Mouse (Mus musculus) thymus, adult 2 months (tissue): ENCODE measurements at regions not wholly inside any gene's neighbourhood (a gene's known extent, or its start where the extent isn't known, plus 50 kb on each side); places are given as distances from the start of the nearest gene placed in this dataset.

Experiments used
- DNase-seq: peaks from one replicate; pipeline ENCODE4 v3.0.0; 2021
- H3K27ac ChIP-seq: fragments of 200-500 bp; 2 replicates; pipeline ENCODE4 v1.5.1; 2012; ENCODE audit warnings: low read length, control low read depth; ENCODE audit not compliant: control insufficient read depth, insufficient read depth
- H3K27me3 ChIP-seq: fragments of 200-500 bp; 2 replicates; pipeline ENCODE4 v1.6.1; 2012; ENCODE audit warnings: mild to moderate bottlenecking, low read length, moderate library complexity, mixed read lengths; ENCODE audit not compliant: control insufficient read depth, insufficient read depth
- H3K36me3 ChIP-seq: fragments of 200-500 bp; 2 replicates; pipeline ENCODE4 v1.6.1; 2012; ENCODE audit warnings: mild to moderate bottlenecking, low read length, moderate library complexity; ENCODE audit not compliant: control insufficient read depth, insufficient read depth
- H3K4me1 ChIP-seq: fragments of 200-500 bp; replicated peaks from 2 replicates; pipeline ENCODE4 v1.6.1; 2012; ENCODE audit warnings: low read length; ENCODE audit not compliant: control insufficient read depth, insufficient read depth
- H3K4me3 ChIP-seq: fragments of 200-500 bp; 2 replicates; pipeline ENCODE4 v1.5.1; 2012; ENCODE audit warnings: mild to moderate bottlenecking, low read length, control low read depth, moderate library complexity; ENCODE audit not compliant: control insufficient read depth, insufficient read depth
- CTCF ChIP-seq: fragments of 200-500 bp; IDR thresholded peaks from 2 replicates; pipeline ENCODE4 v1.5.1; 2012; ENCODE audit warnings: mild to moderate bottlenecking, control low read depth, low read length, moderate library complexity, borderline replicate concordance; ENCODE audit not compliant: control insufficient read depth, poor library complexity, insufficient read depth; ENCODE audit errors: extremely low read depth
- POLR2A ChIP-seq: fragments of 200-500 bp; IDR thresholded peaks from 2 replicates; pipeline ENCODE4 v1.6.1; 2012; ENCODE audit warnings: mild to moderate bottlenecking, low read length, control low read depth, moderate library complexity; ENCODE audit not compliant: control insufficient read depth, poor library complexity, insufficient read depth; ENCODE audit errors: extremely low read depth
- WGBS: fragments of 180-500 bp; shearing (Covaris S2); methylation state at CpG from one replicate; pipeline ENCODE4 v1.1.7; 2018; 5-methylcytosine and 5-hydroxymethylcytosine counted together

DNA sequence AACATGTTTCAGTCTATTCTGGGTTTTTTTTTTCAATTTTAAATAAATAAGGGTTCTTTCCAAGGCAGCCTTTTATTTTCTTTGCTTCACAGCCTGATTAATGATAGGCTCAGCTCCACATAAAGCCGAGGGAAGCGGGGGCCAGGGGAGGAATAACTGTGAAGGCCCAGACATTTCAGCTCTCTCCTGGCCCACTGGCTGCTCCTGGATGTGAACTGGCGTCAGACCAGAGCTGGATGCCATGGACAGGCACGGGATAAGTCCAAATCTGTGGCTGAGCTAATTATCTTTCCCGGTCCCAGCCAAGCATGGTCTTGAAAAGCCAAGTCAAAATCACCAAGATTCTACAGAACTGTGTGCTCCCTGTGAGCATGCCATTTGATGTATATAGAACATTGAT is 105.1 kb upstream of the Ypel5 start:
- no peaks in the 10 kb centered on the region for H3K4me1 ChIP-seq
- TF ChIP-seq CTCF (no peak), POLR2A (no peak)
- no peaks in the 10 kb centered on the region for H3K36me3 ChIP-seq
- 90% methylated on average over 5 of the region's 5 CpGs for WGBS
- no peak overlapping the region for H3K27ac ChIP-seq
- no peaks in the 10 kb centered on the region for H3K27me3 ChIP-seq
- DNase-seq: no peak
- H3K4me3 ChIP-seq: no peak overlapping the region

DNA sequence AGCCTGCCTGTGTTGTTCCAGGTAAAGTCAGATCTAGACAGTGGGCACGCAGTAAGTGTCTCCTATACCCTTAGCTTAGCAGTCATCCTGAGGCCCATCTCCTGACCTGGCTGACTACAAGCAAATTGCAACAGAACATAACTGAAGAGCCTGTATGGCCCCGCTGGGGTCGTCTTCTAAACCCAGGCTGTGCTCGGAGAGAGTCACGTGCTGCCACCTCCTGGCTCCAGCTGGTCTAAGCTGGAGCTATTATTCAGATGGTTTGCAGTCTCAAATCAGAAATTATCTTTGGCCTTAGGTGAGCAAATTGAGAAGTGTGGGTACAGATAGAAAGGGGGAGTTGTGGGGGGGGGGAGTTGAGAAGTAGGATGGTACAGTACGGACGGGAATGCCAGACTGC is 115.5 kb upstream of the Ypel5 start:
- TF ChIP-seq CTCF (no peak), POLR2A (no peak)
- no peaks in the 10 kb centered on the region for H3K36me3 ChIP-seq

DNA sequence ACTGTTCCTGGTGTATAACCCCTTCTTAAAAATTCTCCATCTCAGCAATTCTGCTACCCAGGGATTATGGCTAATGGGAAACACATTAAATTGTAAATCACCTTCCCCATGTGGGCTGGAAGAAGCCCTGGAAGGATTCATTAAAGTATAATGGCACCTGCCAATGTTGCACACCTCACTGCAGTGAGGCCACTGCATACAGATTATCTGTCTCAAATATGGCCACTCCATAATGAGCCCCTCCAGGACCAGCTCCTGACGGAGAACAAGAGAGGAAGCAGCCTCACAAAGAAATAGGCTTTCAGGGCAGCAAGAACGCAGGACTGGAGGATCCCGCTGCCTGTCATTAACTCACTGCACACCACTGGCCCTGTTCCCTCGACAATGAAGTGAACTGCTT is 115.2 kb upstream of the Alk start:
- 85% methylated on average over 4 of the region's 4 CpGs for WGBS
- no peaks in the 10 kb centered on the region for H3K27me3 ChIP-seq

More for the DNA sequence above, 115.5 kb upstream of the Ypel5 start:
- Histone ChIP-seq H3K27ac (no peak overlapping the region), H3K4me3 (no peak overlapping the region), H3K27me3 (no peaks in the 10 kb centered on the region), H3K4me1 (no peaks in the 10 kb centered on the region)
- WGBS: 53% methylated on average over 7 of the region's 7 CpGs
- no peak for DNase-seq

DNA sequence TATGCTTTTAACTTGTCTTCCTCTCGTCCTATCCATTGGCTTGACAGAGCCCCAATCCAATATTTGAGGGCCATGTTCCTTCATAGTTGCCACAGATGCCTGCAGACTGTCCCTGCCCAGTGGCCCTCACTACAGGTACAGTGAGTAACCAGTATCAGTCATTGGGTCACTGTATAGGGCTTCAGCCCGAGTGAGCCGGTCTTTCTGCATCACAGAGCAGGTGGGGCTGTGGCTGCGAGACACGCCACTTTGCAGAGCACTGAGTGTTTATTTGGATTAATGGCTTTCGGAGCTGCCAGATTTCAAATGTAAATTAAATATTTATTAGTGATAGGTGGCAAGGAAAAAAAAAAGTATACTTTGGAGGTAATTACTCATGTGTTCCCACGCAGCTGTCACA is 87.2 kb upstream of the Alk start:
- no peaks in the 10 kb centered on the region for H3K27me3 ChIP-seq
- no peak for DNase-seq
- TF ChIP-seq POLR2A: no peak
- TF ChIP-seq CTCF: no peak
- WGBS: 90% methylated on average over 7 of the region's 7 CpGs
- no peaks in the 10 kb centered on the region for H3K36me3 ChIP-seq
- H3K4me1 ChIP-seq: no peaks in the 10 kb centered on the region
- no peak overlapping the region for H3K27ac ChIP-seq
- H3K4me3 ChIP-seq: no peak overlapping the region

More for the DNA sequence above, 115.2 kb upstream of the Alk start:
- Histone ChIP-seq H3K4me3 (no peak overlapping the region), H3K27ac (no peak overlapping the region), H3K4me1 (no peaks in the 10 kb centered on the region), H3K36me3 (no peaks in the 10 kb centered on the region)
- TF ChIP-seq POLR2A (no peak), CTCF (no peak)
- DNase-seq: no peak

DNA sequence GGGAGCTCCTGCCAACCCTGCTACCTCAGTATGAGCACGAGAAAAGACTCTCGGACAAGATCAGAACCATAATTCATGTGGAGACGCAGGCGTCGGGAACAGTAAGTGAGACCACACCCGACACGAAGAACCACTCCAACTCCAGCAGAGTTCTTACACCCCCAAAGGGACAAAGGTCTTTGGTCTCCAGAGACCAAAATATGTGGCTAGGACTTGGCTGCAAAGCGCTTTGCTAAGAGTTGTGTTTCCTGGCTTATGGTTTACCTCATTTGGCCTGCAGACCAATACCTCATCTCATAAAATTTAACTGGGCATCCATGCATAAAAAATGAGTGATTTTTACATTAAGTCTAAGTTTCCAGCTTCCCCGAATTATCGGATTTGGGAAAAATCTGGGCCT is 85.2 kb upstream of the Alk start:
- H3K27ac ChIP-seq: no peak overlapping the region
- H3K27me3 ChIP-seq: no peaks in the 10 kb centered on the region
- H3K4me3 ChIP-seq: no peak overlapping the region
- H3K4me1 ChIP-seq: no peaks in the 10 kb centered on the region
- TF ChIP-seq CTCF (no peak), POLR2A (no peak)
- no peak for DNase-seq
- H3K36me3 ChIP-seq: no peaks in the 10 kb centered on the region
- 95% methylated on average over 10 of the region's 10 CpGs for whole genome bisulfite sequencing

DNA sequence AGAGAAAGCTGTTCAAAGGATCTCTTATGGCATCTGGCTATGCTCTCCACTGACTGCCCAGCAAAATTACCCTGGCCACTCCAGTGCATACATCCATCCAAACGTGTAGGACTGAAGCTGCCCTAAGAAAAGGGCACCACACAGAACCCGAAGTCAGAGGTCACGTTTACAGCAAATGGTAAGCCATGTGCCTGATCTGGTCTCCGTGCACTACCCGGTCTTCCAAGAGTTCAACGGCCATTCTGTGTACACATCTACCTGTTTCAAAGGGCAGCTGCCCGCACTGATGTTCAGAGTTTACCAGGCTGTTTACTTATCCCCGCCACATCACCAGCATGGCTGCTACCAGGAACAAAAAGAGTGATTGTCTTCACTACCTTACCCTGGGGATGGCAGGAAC is 84.4 kb upstream of the Alk start:
- TF ChIP-seq POLR2A (no peak), CTCF (no peak)
- Histone ChIP-seq H3K4me3 (no peak overlapping the region), H3K27ac (no peak overlapping the region), H3K4me1 (no peaks in the 10 kb centered on the region), H3K36me3 (no peaks in the 10 kb centered on the region), H3K27me3 (no peaks in the 10 kb centered on the region)
- no peak for DNase-seq
- WGBS: 92% methylated on average over 8 of the region's 8 CpGs

DNA sequence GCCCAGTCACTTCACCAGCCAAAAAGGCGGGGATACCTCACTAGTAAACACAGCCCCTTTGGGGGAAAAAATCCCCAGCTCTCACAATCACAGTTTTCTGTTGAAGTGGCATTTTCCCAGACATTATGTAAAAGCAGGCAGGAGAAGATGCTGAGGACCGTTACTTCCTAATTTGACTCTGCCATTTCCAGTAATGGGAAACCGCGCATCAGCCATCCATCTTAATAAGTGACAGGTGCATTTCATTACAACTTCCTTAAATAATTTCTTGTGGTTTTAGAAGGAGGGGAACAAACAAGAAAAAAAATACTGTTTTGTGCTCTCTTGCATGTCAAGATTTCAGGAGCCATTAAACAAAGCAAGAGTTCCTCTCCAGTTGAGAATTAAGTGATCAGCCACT is 70.2 kb upstream of the Alk start:
- Histone ChIP-seq H3K27me3 (no peaks in the 10 kb centered on the region), H3K4me1 (no peaks in the 10 kb centered on the region), H3K27ac (no peak overlapping the region), H3K4me3 (no peak overlapping the region), H3K36me3 (no peaks in the 10 kb centered on the region)
- TF ChIP-seq CTCF (no peak), POLR2A (no peak)
- no peak for DNase-seq
- 17% methylated on average over 4 of the region's 4 CpGs for WGBS
